Mouse (Mus musculus): ENCODE data around the gene Arvcf. TPM values are rescaled to one million over a fixed set of nuclear protein-coding genes. Genes with fewer than 3 reads are reported as not detected.

Arvcf gene
- polyA plus RNA-seq, 1 experiment from 2014 or later: 37.9 TPM

GRCm38 (mm10) chr16:18390399-18390798 lies 42.4 kb downstream of the Arvcf start:
- H3K4me1 ChIP-seq: peaks cover 44% of the 10 kb centered on the region
- 58% methylated on average over 6 of the region's 6 CpGs for WGBS
- no peak overlapping the region for H3K9ac ChIP-seq
- H3K9me3 ChIP-seq (replicated peaks): no peaks in the 10 kb centered on the region
- no peaks in the 10 kb centered on the region for H3K27me3 ChIP-seq
- no peak for ATAC-seq (ENCODE audit: insufficient number of reproducible peaks, low FRiP score, low TSS enrichment, low read depth)
- H3K4me3 ChIP-seq (replicated peaks): no peak overlapping the region
- H3K36me3 ChIP-seq: no peaks in the 10 kb centered on the region
- no peak overlapping the region for H3K27ac ChIP-seq (replicated peaks)
- no peak overlapping the region for H3K4me2 ChIP-seq (replicated peaks)

- H3K4me3 ChIP-seq (replicated peaks): no peak overlapping the region
- no peaks in the 10 kb centered on the region for H3K36me3 ChIP-seq
- peaks cover 51% of the 10 kb centered on the region for H3K4me1 ChIP-seq
- no peak overlapping the region for H3K9ac ChIP-seq
- H3K27ac ChIP-seq (replicated peaks): no peak overlapping the region
- 97% methylated on average over 3 of the region's 3 CpGs for WGBS
- no peak for ATAC-seq (ENCODE audit: insufficient number of reproducible peaks, low FRiP score, low TSS enrichment, low read depth)
- H3K4me2 ChIP-seq (replicated peaks): no peak overlapping the region
- no peaks in the 10 kb centered on the region for H3K9me3 ChIP-seq (replicated peaks)
- H3K27me3 ChIP-seq: no peaks in the 10 kb centered on the region
These were observed 43.1 kb downstream of the Arvcf start for GRCm38 (mm10) chr16:18391127-18391526.

- no peak overlapping the region for H3K9ac ChIP-seq
- peaks cover 57% of the 10 kb centered on the region for H3K4me1 ChIP-seq
- no peak overlapping the region for H3K4me3 ChIP-seq (replicated peaks)
- no peaks in the 10 kb centered on the region for H3K27me3 ChIP-seq
- no peaks in the 10 kb centered on the region for H3K36me3 ChIP-seq
- H3K27ac ChIP-seq (replicated peaks): no peak overlapping the region
- 78% methylated on average over 3 of the region's 3 CpGs for WGBS
- H3K9me3 ChIP-seq (replicated peaks): no peaks in the 10 kb centered on the region
- no peak for ATAC-seq (ENCODE audit: insufficient number of reproducible peaks, low FRiP score, low TSS enrichment, low read depth)
- no peak overlapping the region for H3K4me2 ChIP-seq (replicated peaks)
These were observed 43.7 kb downstream of the Arvcf start for GRCm38 (mm10) chr16:18391728-18392127.

GRCm38 (mm10) chr16:18392469-18393426 lies 44.8 kb downstream of the Arvcf start:
- peak overlapping the region; percentile 70 for H3K4me3 ChIP-seq (replicated peaks)
- H3K9ac ChIP-seq: peak overlapping the region; percentile 48
- under 1% methylated on average over 62 of the region's 63 CpGs for WGBS
- no peaks in the 10 kb centered on the region for H3K9me3 ChIP-seq (replicated peaks)
- H3K36me3 ChIP-seq: peaks cover 6% of the 10 kb centered on the region
- peak overlapping the region; percentile 97 for H3K4me2 ChIP-seq (replicated peaks)
- peak overlapping the region; percentile 56 for H3K27ac ChIP-seq (replicated peaks)
- no peaks in the 10 kb centered on the region for H3K27me3 ChIP-seq
- ATAC-seq (ENCODE audit: insufficient number of reproducible peaks, low FRiP score, low TSS enrichment, low read depth): peak; percentile 69
- peaks cover 60% of the 10 kb centered on the region for H3K4me1 ChIP-seq

- Histone ChIP-seq H3K9me3 (replicated peaks) (no peaks in the 10 kb centered on the region), H3K4me3 (replicated peaks) (peak overlapping the region; percentile 70), H3K4me1 (peaks cover 52% of the 10 kb centered on the region), H3K36me3 (peaks cover 14% of the 10 kb centered on the region), H3K4me2 (replicated peaks) (peak overlapping the region; percentile 97), H3K9ac (no peak overlapping the region; the same call in 1 of the 2 replicates), H3K27ac (replicated peaks) (no peak overlapping the region), H3K27me3 (no peaks in the 10 kb centered on the region)
- ATAC-seq (ENCODE audit: insufficient number of reproducible peaks, low FRiP score, low TSS enrichment, low read depth): no peak
- 48% methylated on average over 5 of the region's 5 CpGs for WGBS
These were observed 45.6 kb downstream of the Arvcf start for GRCm38 (mm10) chr16:18393595-18393994.

- Histone ChIP-seq H3K4me2 (replicated peaks) (no peak overlapping the region; the same call in 1 of the 2 replicates), H3K27me3 (no peaks in the 10 kb centered on the region), H3K36me3 (peaks cover 19% of the 10 kb centered on the region), H3K27ac (replicated peaks) (no peak overlapping the region), H3K9me3 (replicated peaks) (no peaks in the 10 kb centered on the region), H3K4me1 (peaks cover 47% of the 10 kb centered on the region), H3K4me3 (replicated peaks) (no peak overlapping the region), H3K9ac (no peak overlapping the region)
- 63% methylated on average over 3 of the region's 3 CpGs for WGBS
- ATAC-seq (ENCODE audit: insufficient number of reproducible peaks, low FRiP score, low TSS enrichment, low read depth): no peak
These were observed 46.1 kb downstream of the Arvcf start for GRCm38 (mm10) chr16:18394056-18394455.

GRCm38 (mm10) chr16:18394777-18395619 lies 47.0 kb downstream of the Arvcf start:
- Histone ChIP-seq H3K4me1 (peaks cover 47% of the 10 kb centered on the region), H3K9ac (no peak overlapping the region), H3K4me2 (replicated peaks) (no peak overlapping the region; the same call in 1 of the 2 replicates), H3K27me3 (no peaks in the 10 kb centered on the region), H3K4me3 (replicated peaks) (no peak overlapping the region), H3K36me3 (peaks cover 27% of the 10 kb centered on the region), H3K27ac (replicated peaks) (no peak overlapping the region), H3K9me3 (replicated peaks) (no peaks in the 10 kb centered on the region)
- 33% methylated on average over 11 of the region's 11 CpGs for WGBS
- ATAC-seq (ENCODE audit: insufficient number of reproducible peaks, low FRiP score, low TSS enrichment, low read depth): no peak

GRCm38 (mm10) chr16:18395620-18396036 lies 47.6 kb downstream of the Arvcf start:
- H3K9me3 ChIP-seq (replicated peaks): no peaks in the 10 kb centered on the region
- peaks cover 53% of the 10 kb centered on the region for H3K4me1 ChIP-seq
- H3K36me3 ChIP-seq: peaks cover 28% of the 10 kb centered on the region
- H3K27me3 ChIP-seq: no peaks in the 10 kb centered on the region
- H3K27ac ChIP-seq (replicated peaks): peak overlapping the region; percentile 48; the same call in 1 of the 2 replicates
- WGBS: 39% methylated on average over 6 of the region's 7 CpGs
- no peak overlapping the region for H3K4me2 ChIP-seq (replicated peaks)
- no peak for ATAC-seq (ENCODE audit: insufficient number of reproducible peaks, low FRiP score, low TSS enrichment, low read depth)
- H3K4me3 ChIP-seq (replicated peaks): no peak overlapping the region
- no peak overlapping the region for H3K9ac ChIP-seq

- Histone ChIP-seq H3K9me3 (replicated peaks) (no peaks in the 10 kb centered on the region), H3K4me2 (replicated peaks) (no peak overlapping the region), H3K27me3 (no peaks in the 10 kb centered on the region), H3K36me3 (peaks cover 28% of the 10 kb centered on the region), H3K9ac (no peak overlapping the region), H3K27ac (replicated peaks) (peak overlapping the region; percentile 48; the same call in 1 of the 2 replicates), H3K4me1 (peaks cover 59% of the 10 kb centered on the region), H3K4me3 (replicated peaks) (no peak overlapping the region)
- peak; percentile 11; the same call in 1 of the 2 replicates for ATAC-seq (ENCODE audit: insufficient number of reproducible peaks, low FRiP score, low TSS enrichment, low read depth)
- 60% methylated on average over 2 of the region's 2 CpGs for WGBS
These were observed 48.2 kb downstream of the Arvcf start for GRCm38 (mm10) chr16:18396201-18396600.

- H3K9me3 ChIP-seq (replicated peaks): no peaks in the 10 kb centered on the region
- H3K4me1 ChIP-seq: peaks cover 59% of the 10 kb centered on the region
- H3K4me2 ChIP-seq (replicated peaks): no peak overlapping the region
- no peak overlapping the region for H3K9ac ChIP-seq
- H3K27ac ChIP-seq (replicated peaks): no peak overlapping the region
- no peaks in the 10 kb centered on the region for H3K27me3 ChIP-seq
- peaks cover 28% of the 10 kb centered on the region for H3K36me3 ChIP-seq
- ATAC-seq (ENCODE audit: insufficient number of reproducible peaks, low FRiP score, low TSS enrichment, low read depth): no peak
- 93% methylated on average over 27 of the region's 27 CpGs for WGBS
- no peak overlapping the region for H3K4me3 ChIP-seq (replicated peaks)
These were observed 49.0 kb downstream of the Arvcf start for GRCm38 (mm10) chr16:18396791-18397621.
